Mouse (Mus musculus): ENCODE results near the gene Celsr2.

Gene Celsr2

GRCm38 (mm10) chr3:108378875-108379663, 36.3 kb downstream of the Celsr2 start:
- WGBS = 56% methylated on average over 7 of the region's 7 CpGs

DNA sequence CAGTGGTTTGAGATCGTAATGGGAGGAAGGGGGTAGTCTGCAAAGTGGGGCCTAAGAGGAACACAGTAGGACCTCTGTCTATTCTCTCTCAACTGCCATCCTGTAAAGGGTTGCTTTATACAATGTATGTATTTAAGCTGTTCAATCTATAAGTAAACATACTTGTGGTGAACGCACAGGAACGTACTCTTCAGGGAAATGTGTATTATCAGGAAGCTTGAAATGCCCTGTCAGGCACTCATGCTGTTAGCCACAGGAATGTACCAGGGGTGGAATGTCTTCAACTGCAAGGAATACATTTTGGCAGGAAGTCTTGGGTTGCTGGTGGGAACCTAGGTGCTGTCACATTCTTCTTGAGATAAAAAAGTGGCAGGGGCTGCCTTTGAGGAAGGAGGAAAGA, 42.7 kb downstream of the Celsr2 start:
- 82% methylated on average over 3 of the region's 3 CpGs for WGBS

DNA sequence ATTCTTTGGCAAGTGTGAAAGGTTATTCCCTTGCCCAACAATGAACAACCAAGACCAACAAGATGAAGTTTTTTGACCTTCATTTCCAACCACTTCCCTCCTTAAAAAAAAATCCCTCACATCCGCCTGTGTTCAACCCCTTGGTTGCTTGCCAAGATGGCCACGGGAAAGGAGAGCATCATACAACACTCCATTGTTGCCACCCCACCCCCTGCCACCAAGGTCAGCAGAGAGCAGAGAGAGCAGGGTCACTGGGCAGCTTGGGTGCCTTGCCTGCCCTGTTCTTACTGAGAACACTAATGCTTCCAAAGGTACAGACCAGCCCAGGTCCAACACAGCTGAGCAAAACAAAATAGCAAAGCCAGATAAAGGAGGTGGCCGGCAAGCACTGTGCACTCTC, 43.1 kb downstream of the Celsr2 start:
- WGBS = 49% methylated on average over 3 of the region's 3 CpGs

DNA sequence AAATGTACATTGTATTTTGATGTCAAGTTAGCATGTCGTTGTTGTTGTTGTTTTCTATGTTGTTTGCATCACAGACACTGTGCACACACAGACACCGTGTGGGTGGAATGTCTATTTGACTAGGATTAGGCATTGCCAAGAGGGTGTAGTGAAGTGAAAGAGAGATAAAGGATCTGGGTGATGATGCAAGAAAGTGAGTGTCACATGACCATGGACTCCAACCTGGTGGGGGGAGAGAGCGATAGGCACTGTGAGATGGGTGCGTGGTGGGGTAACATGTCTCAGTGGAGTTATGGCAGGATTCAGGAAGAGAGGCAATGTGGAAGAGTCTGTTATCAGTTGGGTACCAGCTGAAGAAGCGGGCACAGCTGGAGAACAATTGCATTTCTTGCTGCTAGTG, 46.6 kb downstream of the Celsr2 start:
- 83% methylated on average over 5 of the region's 5 CpGs for WGBS

GRCm38 (mm10) chr3:108367828-108368227, 47.5 kb downstream of the Celsr2 start:
- 90% methylated on average over 3 of the region's 3 CpGs for WGBS

DNA sequence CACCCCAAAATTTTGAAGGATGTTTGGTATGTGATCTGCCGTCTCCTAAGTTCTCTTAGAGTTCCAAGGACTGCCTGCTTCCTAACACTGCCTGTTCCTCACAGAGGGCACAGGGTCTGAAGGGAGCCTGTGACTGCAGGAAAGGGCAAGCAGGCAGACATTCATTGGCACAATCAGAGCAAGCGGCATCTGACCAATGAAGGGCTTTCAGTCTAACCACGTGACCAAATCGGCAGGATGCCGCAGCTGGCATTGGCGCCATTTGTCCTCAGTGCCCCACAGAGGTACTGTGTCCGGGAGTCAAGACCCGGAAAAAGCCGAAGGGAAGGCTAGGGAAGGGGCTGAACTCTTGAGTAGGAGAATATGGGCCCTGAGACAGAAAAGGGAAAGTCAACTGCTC, 48.2 kb downstream of the Celsr2 start:
- WGBS = 72% methylated on average over 9 of the region's 9 CpGs

DNA sequence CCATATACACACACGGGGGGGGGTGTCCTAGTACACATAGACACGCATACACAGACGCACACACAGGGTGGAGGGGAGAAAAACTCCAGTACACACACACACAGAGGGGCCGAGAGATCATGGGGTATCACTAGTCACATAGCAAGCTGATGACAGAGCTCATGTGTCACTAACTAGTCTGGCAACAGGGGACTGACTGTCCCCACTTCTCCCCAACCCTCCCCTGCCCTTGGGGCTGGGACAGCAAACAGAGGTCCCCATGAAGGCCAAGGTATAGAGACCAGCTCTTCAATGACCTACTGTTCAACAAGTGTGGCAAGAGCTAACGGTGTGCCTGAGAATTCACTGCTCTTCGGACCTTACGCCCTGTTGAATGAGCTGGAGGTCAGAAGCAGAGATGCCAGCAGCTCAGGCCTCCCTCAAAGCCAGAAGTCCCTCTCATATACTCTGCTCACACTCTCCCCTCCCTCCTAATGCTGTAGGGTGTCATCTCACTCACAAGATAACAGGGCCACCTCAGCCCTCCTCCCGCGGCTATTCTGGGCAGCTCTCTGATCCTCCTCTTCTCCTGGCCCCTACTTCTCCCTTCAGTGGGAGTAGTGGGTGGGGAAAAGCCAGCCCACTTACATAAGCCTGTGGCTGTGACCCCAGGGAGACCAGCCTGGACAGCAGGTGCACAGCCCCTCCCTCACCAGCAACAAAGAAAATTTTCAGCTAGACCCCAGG, 50.9 kb downstream of the Celsr2 start, which contains the start of gene Mybphl:
TSS of gene Mybphl (plus strand) at position 642 of the 726 bp plus-strand sequence.
- 68% methylated on average over 9 of the region's 9 CpGs for WGBS

DNA sequence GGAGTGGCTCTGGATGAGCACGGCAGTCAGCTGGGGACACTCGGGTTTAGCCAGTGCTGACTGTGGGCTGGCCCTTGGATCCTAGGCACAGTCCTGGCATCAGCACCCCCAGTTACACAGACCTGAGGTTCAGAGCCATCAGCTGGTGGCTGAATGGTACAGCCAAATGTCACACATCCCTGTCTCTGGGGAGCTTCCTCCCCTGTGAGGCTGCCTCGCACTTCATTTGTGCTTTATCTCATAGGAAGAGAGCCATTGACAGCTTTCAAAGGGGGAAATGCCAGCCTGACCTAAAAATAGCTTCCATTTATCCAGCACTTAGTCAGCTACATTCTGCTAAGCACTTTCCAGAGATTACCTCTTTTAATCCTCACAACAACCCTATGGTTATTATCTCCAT, 51.7 kb downstream of the Celsr2 start:
- WGBS = 41% methylated on average over 3 of the region's 3 CpGs

DNA sequence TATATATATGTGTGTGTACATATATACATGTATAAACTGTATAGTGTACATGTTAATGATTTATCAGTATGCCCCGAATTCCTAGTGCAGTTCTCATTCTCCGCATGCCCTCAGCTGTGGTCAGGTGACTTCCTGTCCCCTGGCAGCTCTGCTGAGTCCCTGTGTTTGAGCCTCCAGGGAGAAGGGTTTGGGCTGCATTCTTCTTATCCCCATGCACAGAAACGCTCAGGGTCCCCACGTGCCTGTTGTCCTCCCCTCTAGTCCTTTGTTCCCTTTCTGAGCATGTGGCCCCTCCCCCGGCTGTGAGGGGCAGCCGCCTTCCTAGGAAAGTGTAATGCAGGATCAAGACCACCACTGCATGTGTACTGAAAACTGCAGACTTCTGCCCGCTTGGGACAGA, 54.5 kb downstream of the Celsr2 start:
- 48% methylated on average over 7 of the region's 7 CpGs for WGBS

GRCm38 (mm10) chr3:108358445-108358844, 56.9 kb downstream of the Celsr2 start:
- 37% methylated on average over 6 of the region's 6 CpGs for WGBS

DNA sequence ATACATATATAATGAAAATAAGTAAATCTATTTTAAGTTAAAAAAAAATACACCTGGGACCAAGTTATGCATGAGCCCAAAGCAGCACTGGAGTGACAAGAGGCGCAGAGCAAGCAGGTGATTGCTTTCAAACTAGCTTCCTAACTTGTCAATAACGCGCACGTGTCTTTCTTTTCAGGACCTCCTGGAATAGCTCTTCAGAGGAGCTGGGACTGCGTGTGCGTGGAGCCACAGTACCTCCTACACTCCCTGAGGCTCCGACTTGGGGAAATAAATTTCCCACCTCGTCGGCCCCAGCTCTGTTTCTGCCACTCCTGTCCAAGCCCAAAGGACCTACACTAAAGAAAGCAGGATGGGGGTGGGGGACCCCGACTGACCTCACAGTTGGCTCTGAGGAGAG, 58.3 kb downstream of the Celsr2 start:
- WGBS = 68% methylated on average over 10 of the region's 10 CpGs

DNA sequence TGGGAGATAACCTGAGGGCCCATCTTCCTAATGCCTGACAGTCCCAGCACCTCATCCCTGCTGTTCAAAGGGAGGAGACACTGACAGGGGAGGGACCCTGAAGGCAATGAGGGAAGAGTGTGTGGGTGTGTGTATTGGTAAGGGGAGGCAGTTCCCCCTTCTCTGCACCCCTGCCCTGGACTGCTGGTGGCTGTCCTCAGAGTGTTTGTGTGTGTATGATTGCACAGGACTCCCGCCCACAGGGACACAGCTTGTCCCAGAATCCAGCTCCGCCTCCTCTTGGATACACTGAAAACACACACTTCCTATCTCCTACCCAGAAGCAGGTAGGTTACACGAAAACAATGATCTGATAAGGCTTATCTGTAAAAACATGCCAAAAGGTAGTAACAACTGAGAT, 60.1 kb downstream of the Celsr2 start:
- 57% methylated on average over 3 of the region's 3 CpGs for WGBS

GRCm38 (mm10) chr3:108348376-108348775, 67.0 kb downstream of the Celsr2 start:
- WGBS = 63% methylated on average over 9 of the region's 9 CpGs

- WGBS = 80% methylated on average over 7 of the region's 7 CpGs
Measured at GRCm38 (mm10) chr3:108345855-108346254, 69.5 kb downstream of the Celsr2 start.

DNA sequence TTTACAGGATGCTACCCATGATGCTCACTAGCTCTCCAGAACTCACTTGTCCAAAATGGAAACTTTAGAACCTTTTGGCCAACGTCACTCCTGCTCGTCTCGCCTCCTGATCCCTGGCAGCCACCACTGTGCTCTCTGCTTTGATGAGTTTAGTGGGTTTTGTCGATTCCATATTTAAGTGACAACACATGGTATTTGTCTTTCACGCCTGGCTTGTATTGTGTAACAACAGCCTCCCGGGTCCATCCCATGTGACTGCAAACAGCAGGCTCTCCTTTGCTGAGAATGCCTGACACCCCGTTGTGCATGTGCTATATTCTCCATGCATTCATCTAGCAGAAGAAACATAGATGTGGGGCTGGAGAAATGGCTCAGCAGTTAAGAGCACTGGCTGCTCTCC, 73.2 kb downstream of the Celsr2 start:
- 52% methylated on average over 7 of the region's 7 CpGs for WGBS

DNA sequence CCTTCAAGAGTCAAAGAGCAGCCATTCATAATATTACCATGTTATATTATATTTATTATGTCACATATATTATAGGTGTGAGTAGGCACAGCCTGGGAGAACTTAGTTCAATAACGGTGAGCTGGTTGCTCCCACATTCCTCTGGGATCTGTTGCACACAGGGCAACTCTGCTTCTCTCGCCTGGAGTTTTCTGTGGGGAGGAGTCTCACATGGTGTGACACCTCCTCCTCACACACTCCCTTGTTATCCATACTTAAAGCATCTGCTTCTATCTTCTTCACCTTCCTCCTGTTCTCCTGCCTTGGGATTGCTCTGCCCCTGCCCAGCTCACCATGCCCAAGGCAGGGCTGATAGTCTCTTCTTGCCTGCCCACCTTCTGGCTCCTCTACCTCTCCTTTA, 74.3 kb downstream of the Celsr2 start:
- WGBS = 38% methylated on average over 2 of the region's 2 CpGs

Data from cerebral cortex, adult 2 months (tissue).